Mouse (Mus musculus): ENCODE measurements at regions not wholly inside any gene's neighbourhood (a gene's known extent, or its start where the extent isn't known, plus 50 kb on each side); places are given as distances from the start of the nearest gene placed in this dataset.
A peak's percentile ranks its signal among the peaks of the same experiment; 100 is the strongest.

- no peak overlapping the region for H3K4me3 ChIP-seq (replicated peaks; ENCODE audit: low read length)
- H3K9me3 ChIP-seq (ENCODE audit: control insufficient read depth, low read length) = no peaks in the 10 kb centered on the region
- H3K36me3 ChIP-seq (replicated peaks; ENCODE audit: control insufficient read depth, insufficient read depth) = no peaks in the 10 kb centered on the region
- WGBS = 52% methylated on average over 9 of the region's 9 CpGs
- H3K27me3 ChIP-seq (ENCODE audit: control insufficient read depth, insufficient read depth, low read length) = no peaks in the 10 kb centered on the region
- DNase-seq (ENCODE audit: low spot score) (no peak), ATAC-seq (ENCODE audit: low FRiP score) (no peak)
- no peaks in the 10 kb centered on the region; the same call in 1 of the 2 replicates for H3K4me1 ChIP-seq (replicated peaks; ENCODE audit: control insufficient read depth, insufficient read depth, low read length)
- no peak overlapping the region for H3K9ac ChIP-seq
- no peak overlapping the region for H3K27ac ChIP-seq
- H3K4me2 ChIP-seq (replicated peaks) = no peak overlapping the region
These were observed 215.6 kb upstream of the Gpc5 start for GRCm38 (mm10) chr14:114876427-114876826.

GRCm38 (mm10) chr14:114877477-114877876, 214.5 kb upstream of the Gpc5 start:
- Histone ChIP-seq H3K4me3 (replicated peaks; ENCODE audit: low read length) (no peak overlapping the region), H3K4me2 (replicated peaks) (no peak overlapping the region), H3K9ac (no peak overlapping the region), H3K9me3 (ENCODE audit: control insufficient read depth, low read length) (no peaks in the 10 kb centered on the region), H3K27ac (no peak overlapping the region), H3K4me1 (replicated peaks; ENCODE audit: control insufficient read depth, insufficient read depth, low read length) (no peaks in the 10 kb centered on the region; the same call in 1 of the 2 replicates), H3K27me3 (ENCODE audit: control insufficient read depth, insufficient read depth, low read length) (no peaks in the 10 kb centered on the region), H3K36me3 (replicated peaks; ENCODE audit: control insufficient read depth, insufficient read depth) (no peaks in the 10 kb centered on the region)
- ATAC-seq (ENCODE audit: low FRiP score) (no peak), DNase-seq (ENCODE audit: low spot score) (no peak)
- 49% methylated on average over 5 of the region's 5 CpGs for WGBS

GRCm38 (mm10) chr14:114880291-114880690, 211.7 kb upstream of the Gpc5 start:
- Histone ChIP-seq H3K4me1 (replicated peaks; ENCODE audit: control insufficient read depth, insufficient read depth, low read length) (no peaks in the 10 kb centered on the region; the same call in 1 of the 2 replicates), H3K36me3 (replicated peaks; ENCODE audit: control insufficient read depth, insufficient read depth) (no peaks in the 10 kb centered on the region), H3K4me2 (replicated peaks) (no peak overlapping the region), H3K27ac (no peak overlapping the region), H3K4me3 (replicated peaks; ENCODE audit: low read length) (no peak overlapping the region), H3K9me3 (ENCODE audit: control insufficient read depth, low read length) (no peaks in the 10 kb centered on the region), H3K27me3 (ENCODE audit: control insufficient read depth, insufficient read depth, low read length) (no peaks in the 10 kb centered on the region), H3K9ac (no peak overlapping the region)
- 64% methylated on average over 4 of the region's 4 CpGs for WGBS
- DNase-seq (ENCODE audit: low spot score) (no peak), ATAC-seq (ENCODE audit: low FRiP score) (0 out of 2 replicates have a peak, but pooled peaks have one; percentile 51)

- H3K27ac ChIP-seq = no peak overlapping the region
- no peaks in the 10 kb centered on the region for H3K9me3 ChIP-seq (ENCODE audit: control insufficient read depth, low read length)
- no peaks in the 10 kb centered on the region for H3K36me3 ChIP-seq (replicated peaks; ENCODE audit: control insufficient read depth, insufficient read depth)
- no peak for ATAC-seq (ENCODE audit: low FRiP score)
- H3K4me3 ChIP-seq (replicated peaks; ENCODE audit: low read length) = no peak overlapping the region
- H3K4me2 ChIP-seq (replicated peaks) = no peak overlapping the region
- H3K9ac ChIP-seq = no peak overlapping the region
- no peaks in the 10 kb centered on the region for H3K4me1 ChIP-seq (replicated peaks; ENCODE audit: control insufficient read depth, insufficient read depth, low read length)
- 76% methylated on average over 2 of the region's 2 CpGs for WGBS
- DNase-seq (ENCODE audit: low spot score) = no peak
- no peaks in the 10 kb centered on the region for H3K27me3 ChIP-seq (ENCODE audit: control insufficient read depth, insufficient read depth, low read length)
These were observed 187.9 kb upstream of the Gpc5 start for GRCm38 (mm10) chr14:114904109-114904508.

- H3K4me2 ChIP-seq (replicated peaks) = no peak overlapping the region
- H3K27me3 ChIP-seq (ENCODE audit: control insufficient read depth, insufficient read depth, low read length) = no peaks in the 10 kb centered on the region
- no peak overlapping the region for H3K9ac ChIP-seq
- DNase-seq (ENCODE audit: low spot score) (no peak), ATAC-seq (ENCODE audit: low FRiP score) (no peak)
- no peaks in the 10 kb centered on the region for H3K9me3 ChIP-seq (ENCODE audit: control insufficient read depth, low read length)
- no peak overlapping the region for H3K27ac ChIP-seq
- H3K36me3 ChIP-seq (replicated peaks; ENCODE audit: control insufficient read depth, insufficient read depth) = no peaks in the 10 kb centered on the region
- no peaks in the 10 kb centered on the region for H3K4me1 ChIP-seq (replicated peaks; ENCODE audit: control insufficient read depth, insufficient read depth, low read length)
- H3K4me3 ChIP-seq (replicated peaks; ENCODE audit: low read length) = no peak overlapping the region
- 86% methylated on average over 7 of the region's 7 CpGs for WGBS
These were observed 179.7 kb upstream of the Gpc5 start for GRCm38 (mm10) chr14:114912271-114912670.

GRCm38 (mm10) chr14:114913238-114913637, 178.8 kb upstream of the Gpc5 start:
- Histone ChIP-seq H3K36me3 (replicated peaks; ENCODE audit: control insufficient read depth, insufficient read depth) (no peaks in the 10 kb centered on the region), H3K4me3 (replicated peaks; ENCODE audit: low read length) (no peak overlapping the region), H3K9ac (no peak overlapping the region), H3K27ac (no peak overlapping the region), H3K27me3 (ENCODE audit: control insufficient read depth, insufficient read depth, low read length) (no peaks in the 10 kb centered on the region), H3K4me1 (replicated peaks; ENCODE audit: control insufficient read depth, insufficient read depth, low read length) (no peaks in the 10 kb centered on the region), H3K9me3 (ENCODE audit: control insufficient read depth, low read length) (no peaks in the 10 kb centered on the region), H3K4me2 (replicated peaks) (no peak overlapping the region)
- no peak for ATAC-seq (ENCODE audit: low FRiP score)
- 45% methylated on average over 5 of the region's 5 CpGs for WGBS
- peak; percentile 80 for DNase-seq (ENCODE audit: low spot score)

GRCm38 (mm10) chr14:114945744-114946143, 146.3 kb upstream of the Gpc5 start:
- H3K27me3 ChIP-seq (ENCODE audit: control insufficient read depth, insufficient read depth, low read length) = no peaks in the 10 kb centered on the region
- no peak overlapping the region for H3K4me2 ChIP-seq (replicated peaks)
- no peaks in the 10 kb centered on the region for H3K36me3 ChIP-seq (replicated peaks; ENCODE audit: control insufficient read depth, insufficient read depth)
- H3K4me1 ChIP-seq (replicated peaks; ENCODE audit: control insufficient read depth, insufficient read depth, low read length) = no peaks in the 10 kb centered on the region; the same call in 1 of the 2 replicates
- H3K4me3 ChIP-seq (replicated peaks; ENCODE audit: low read length) = no peak overlapping the region
- no peaks in the 10 kb centered on the region for H3K9me3 ChIP-seq (ENCODE audit: control insufficient read depth, low read length)
- H3K9ac ChIP-seq = no peak overlapping the region
- H3K27ac ChIP-seq = no peak overlapping the region
- DNase-seq (ENCODE audit: low spot score) (no peak), ATAC-seq (ENCODE audit: low FRiP score) (no peak)
- 81% methylated on average over 6 of the region's 6 CpGs for WGBS

GRCm38 (mm10) chr14:114946321-114946720, 145.7 kb upstream of the Gpc5 start:
- ATAC-seq (ENCODE audit: low FRiP score) (no peak), DNase-seq (ENCODE audit: low spot score) (no peak)
- Histone ChIP-seq H3K4me1 (replicated peaks; ENCODE audit: control insufficient read depth, insufficient read depth, low read length) (no peaks in the 10 kb centered on the region; the same call in 1 of the 2 replicates), H3K36me3 (replicated peaks; ENCODE audit: control insufficient read depth, insufficient read depth) (no peaks in the 10 kb centered on the region), H3K9ac (no peak overlapping the region), H3K9me3 (ENCODE audit: control insufficient read depth, low read length) (no peaks in the 10 kb centered on the region), H3K27me3 (ENCODE audit: control insufficient read depth, insufficient read depth, low read length) (no peaks in the 10 kb centered on the region), H3K27ac (no peak overlapping the region), H3K4me2 (replicated peaks) (no peak overlapping the region), H3K4me3 (replicated peaks; ENCODE audit: low read length) (no peak overlapping the region)
- 60% methylated on average over 7 of the region's 7 CpGs for WGBS

GRCm38 (mm10) chr14:114948341-114949155, 143.5 kb upstream of the Gpc5 start:
- H3K27ac ChIP-seq = peak overlapping the region; percentile 47; the same call in 1 of the 2 replicates
- H3K4me2 ChIP-seq (replicated peaks) = peak overlapping the region; percentile 46
- H3K9me3 ChIP-seq (ENCODE audit: control insufficient read depth, low read length) = no peaks in the 10 kb centered on the region
- H3K27me3 ChIP-seq (ENCODE audit: control insufficient read depth, insufficient read depth, low read length) = no peaks in the 10 kb centered on the region
- peaks cover 6% of the 10 kb centered on the region for H3K4me1 ChIP-seq (replicated peaks; ENCODE audit: control insufficient read depth, insufficient read depth, low read length)
- peak overlapping the region; percentile 21 for H3K4me3 ChIP-seq (replicated peaks; ENCODE audit: low read length)
- WGBS = 37% methylated on average over 21 of the region's 21 CpGs
- DNase-seq (ENCODE audit: low spot score) (peak; percentile 37), ATAC-seq (ENCODE audit: low FRiP score) (0 out of 2 replicates have a peak, but pooled peaks have one; percentile 24)
- no peaks in the 10 kb centered on the region for H3K36me3 ChIP-seq (replicated peaks; ENCODE audit: control insufficient read depth, insufficient read depth)
- peak overlapping the region; percentile 49 for H3K9ac ChIP-seq

Data from hindbrain, embryonic 14.5 days (tissue).